Mouse (Mus musculus) retina, embryonic 14.5 days (tissue): ENCODE measurements around the gene Slc46a3.
A peak's percentile ranks its signal among the peaks of the same experiment; 100 is the strongest.

Experiments
- DNase-seq: peaks from one replicate; pipeline ENCODE4 v3.0.0-alpha.2; 2015; ENCODE audit warnings: low spot score

The Slc46a3 gene

DNA sequence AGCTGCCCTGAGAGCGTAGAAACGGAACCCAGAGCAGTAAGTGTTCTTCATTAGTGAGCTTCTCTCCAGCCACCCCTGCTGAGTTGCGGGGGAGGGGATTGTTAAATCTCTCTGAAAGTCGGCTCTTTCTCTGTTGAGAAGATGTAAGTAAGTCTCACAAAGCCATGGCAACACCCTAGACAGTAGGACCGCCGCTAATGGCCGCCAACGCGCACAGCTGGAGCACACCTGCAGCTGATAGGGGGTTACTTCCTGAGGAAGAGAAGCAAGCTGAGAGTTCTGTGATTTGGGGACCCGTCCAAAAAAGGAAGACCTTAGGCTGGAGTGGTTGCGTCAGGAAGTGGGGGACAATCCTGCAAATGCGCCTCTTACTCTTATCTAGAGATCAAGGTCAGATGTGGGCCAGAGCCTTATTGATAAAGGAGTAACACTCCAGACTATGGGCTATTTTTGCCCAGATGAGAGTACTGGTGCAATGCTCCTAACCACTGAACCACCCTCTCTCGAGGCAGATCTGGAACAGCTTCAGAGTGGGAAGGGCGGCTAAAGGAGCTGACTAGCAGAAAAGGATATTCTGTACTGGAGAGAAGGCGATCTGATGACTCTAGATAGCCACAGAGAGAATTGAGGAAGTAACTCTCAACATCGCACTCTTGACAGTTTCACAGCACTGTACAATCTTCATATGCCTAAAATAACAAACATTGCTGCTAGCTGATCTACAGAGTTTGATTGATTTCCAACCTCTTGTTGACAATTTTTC, 1.0 kb upstream of the Slc46a3 start:
- peak; percentile 26 for DNase-seq

DNA sequence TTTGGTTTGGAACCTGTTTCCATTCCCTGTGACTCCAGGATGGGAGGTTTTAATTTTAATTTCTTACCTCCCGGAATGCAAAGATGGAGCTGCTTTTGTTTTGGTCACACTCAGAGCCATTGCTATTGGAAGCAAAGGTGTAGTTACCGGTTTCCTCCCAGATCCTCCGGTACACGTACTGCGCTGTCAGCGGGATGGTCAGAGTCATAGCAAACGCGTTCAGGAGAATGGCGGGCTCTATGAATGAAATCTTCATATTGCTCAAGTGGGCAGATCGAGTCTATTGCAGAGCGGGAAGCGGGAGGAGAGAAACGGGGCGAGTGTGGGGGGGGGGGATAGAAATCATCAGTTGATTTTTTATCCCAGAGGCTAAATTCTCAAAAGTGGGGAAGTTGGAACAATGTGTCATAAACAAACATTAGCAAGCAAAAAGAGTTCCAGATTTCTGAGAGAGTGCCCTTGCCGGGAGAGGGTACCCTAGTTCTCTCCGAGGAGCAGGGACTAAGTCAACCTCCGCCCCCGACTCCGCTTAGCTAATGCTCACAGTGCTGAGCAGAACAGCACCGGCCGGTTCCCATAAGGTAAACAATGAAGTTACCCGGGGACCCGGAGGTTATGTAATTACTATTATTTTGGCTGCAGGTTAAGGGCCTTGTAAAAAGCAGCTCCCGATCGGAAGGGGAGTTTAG, 705 bp downstream of the Slc46a3 start:
- DNase-seq: peak; percentile 18

DNA sequence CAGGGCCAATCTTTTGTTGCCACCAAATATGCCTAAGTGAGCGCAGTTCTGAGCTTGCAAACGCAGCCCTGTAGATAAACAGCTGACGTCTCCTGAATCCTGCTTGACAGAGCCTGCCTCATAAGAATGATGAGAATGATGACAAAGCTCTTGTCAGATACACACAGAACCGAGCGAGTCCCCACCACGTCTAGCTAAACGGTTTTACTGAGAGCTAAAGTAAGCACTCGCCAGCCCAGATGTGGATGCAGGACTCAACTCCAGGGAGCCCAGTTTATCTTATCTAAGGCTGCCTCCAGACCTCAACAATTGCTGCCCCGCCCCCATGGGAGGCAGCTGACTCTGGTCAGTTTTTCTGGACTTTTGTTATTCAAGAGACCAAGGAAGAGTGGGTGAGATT, 1.5 kb downstream of the Slc46a3 start:
- DNase-seq: no peak

DNA sequence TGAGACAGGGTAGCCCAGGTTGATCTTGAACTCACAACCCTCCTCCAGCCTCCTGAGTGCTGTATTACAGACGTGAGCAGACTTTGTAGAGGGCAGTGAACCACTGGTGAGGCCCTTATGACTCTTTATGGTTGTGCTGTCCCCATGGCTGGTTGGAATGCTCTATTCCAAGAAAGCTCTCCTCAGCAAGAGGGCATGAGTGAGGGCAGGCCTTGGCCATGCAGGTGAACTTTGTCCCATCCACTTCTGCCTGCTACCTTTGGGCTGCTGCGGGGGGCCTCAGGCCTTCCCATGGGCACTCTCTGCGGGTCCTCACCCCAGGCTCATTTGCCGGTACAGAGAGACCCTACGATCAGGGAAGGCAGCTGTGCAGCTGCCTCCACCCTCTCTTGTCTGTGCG, 1.9 kb downstream of the Slc46a3 start:
- no peak for DNase-seq

DNA sequence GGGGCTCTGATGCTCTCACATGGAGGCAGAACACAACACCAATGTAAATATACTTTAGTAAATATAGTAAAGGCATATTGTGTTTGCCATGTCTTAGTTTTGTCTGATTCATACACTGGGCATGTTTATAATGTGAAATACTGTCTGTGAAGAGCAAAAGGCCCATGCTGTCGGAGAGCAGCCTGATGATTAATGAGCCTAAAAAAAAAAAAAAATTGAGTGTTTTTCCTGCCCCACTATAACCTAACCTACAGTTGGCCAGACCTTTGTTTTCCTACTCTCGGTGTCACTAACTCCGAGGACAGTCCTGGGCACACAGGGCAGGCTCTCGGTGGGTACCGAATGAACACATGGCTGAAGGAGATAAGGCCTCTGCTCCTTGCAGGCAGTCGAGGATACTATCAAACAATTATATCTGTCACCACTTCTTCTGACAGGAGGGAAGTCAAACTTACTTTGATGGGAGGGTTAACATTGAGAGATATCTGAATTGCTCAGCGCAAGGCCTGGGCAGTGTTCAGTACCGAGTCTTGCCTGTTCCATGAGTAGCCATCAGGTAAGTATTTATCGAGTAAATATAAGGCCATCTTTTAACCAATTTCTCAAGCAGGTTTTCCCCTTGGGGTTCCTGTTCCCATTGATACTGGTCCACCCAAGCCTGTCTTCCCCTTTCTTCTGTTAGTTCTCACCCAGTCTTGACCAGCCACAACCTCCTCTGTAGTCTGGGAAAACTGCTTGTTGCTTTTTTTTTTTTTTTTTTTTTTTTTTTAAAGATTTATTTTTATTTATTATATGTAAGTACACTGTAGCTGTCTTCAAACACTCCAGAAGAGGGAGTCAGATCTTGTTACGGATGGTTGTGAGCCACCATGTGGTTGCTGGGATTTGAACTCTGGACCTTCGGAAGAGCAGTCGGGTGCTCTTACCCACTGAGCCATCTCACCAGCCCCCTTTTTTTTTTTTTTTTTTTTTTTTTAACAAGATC, 6.0 kb downstream of the Slc46a3 start:
- DNase-seq: no peak

DNA sequence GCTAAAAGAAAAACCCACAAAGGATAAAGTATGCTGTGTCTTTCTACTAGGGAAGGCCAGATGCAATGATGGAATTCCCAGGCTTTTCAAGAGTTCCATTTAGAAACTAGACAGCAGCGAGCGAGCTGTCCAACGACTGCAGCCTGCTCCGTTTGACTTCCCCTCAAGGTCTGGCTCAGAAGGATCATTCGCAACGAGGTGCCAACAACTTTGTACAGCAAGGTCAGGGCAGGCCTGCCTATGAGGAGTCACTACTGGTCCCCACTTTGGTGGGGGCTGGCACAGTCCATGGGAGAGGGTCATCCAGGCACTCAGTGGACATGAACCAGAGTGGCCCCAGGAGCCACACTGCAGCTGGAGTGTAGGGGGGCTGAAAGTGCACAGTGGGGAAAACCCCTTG, 11.0 kb downstream of the Slc46a3 start:
- no peak for DNase-seq

DNA sequence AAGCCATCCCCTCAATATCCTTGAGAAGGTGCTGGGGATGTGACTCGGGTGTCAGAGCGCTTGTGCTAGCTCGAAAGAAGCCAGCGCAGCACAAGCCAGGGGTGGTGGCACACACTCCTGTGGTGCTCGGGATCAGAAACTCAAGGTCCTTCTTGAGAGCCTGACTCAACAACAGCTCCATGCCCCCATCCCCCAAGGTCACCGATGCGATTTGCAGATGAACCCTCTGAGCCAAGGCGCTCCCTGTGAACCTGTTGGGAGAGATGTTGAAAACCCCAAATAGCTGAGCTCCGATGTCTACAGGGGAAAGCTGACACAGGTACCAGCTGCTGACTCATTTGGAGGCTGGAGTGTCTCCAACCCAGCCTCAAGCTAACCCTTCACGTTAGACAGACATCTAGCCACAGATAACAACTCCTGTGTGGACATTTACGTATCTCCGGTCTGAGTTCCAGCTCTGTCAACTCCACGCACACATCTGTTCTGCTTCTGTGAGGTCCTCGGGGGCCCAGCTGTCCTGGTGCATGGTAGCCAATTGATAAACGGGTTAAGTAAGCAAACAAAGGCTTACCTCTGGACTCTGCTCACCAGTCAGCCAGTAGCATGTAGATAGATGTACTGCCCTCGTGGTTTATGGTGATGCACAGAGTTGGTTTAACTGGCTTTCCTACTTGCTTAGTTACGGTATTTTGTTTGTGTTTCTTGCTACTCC, 14.5 kb downstream of the Slc46a3 start:
- no peak for DNase-seq

DNA sequence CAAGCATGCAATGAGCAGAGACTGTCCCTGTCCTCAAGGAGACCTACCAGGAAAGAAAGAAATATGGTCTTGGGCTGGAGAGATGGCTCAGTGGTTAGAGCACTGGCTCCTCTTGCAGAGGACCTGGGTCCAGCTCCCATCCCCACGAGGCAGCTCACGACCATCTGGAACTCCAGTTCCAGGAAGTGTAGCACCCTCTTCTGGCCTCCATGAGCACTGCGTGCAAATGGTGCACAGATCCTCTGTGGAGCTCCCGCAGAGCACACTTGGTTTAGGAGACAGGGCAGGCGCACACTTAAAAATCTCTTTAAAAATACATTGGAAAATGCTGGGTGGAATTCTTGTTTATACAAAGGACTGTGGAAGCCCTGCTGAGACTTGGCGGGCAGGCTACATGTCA, 17.1 kb downstream of the Slc46a3 start:
- peak; percentile 9 for DNase-seq

DNA sequence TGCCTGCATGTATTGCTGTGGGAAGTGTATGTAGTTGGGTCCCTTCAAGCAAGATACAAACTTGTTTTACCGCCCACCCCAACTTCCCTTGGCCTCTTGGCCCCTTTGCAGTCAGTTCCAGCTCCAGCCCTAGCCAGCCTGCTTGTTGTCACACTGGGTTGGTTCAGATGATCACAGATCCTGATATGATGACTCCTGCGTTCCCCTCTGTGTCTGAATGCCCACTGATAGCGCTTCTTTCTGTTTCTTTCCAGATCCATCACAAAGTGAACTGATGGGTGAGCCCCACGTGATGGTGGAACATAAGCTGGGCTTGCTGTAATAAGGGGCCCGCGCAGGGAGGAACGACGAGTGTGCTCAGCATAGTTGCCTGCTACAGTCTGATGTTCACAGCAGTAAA, 19.4 kb downstream of the Slc46a3 start:
- no peak for DNase-seq

DNA sequence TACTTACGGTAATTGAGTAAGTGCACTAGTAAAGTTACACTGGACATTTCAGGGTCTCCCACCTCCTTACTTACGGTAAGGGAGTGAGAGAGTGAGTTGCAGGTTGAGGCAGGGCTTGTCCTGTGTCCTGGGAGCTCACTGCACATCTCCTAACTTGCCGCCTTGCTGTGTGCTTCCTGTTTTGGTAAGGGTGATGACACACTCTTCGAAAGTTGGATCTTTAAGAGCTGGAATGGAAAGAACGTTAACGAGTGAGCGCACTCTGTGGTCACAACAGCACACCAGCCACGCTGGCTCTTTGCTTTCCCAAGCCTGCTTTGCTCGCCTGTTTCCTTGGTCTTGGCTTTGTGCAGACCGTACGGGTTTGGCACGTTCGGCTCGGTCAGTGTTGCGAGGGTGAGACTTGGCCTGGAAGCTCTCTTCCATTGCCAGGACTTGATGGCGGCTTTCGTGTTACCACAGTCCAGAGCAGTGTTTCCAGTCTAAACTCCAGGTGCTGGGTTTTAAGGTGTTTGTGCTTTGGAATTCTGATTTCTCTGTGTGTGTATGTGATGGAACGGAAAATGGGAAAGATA, 20.0 kb downstream of the Slc46a3 start:
- no peak for DNase-seq

DNA sequence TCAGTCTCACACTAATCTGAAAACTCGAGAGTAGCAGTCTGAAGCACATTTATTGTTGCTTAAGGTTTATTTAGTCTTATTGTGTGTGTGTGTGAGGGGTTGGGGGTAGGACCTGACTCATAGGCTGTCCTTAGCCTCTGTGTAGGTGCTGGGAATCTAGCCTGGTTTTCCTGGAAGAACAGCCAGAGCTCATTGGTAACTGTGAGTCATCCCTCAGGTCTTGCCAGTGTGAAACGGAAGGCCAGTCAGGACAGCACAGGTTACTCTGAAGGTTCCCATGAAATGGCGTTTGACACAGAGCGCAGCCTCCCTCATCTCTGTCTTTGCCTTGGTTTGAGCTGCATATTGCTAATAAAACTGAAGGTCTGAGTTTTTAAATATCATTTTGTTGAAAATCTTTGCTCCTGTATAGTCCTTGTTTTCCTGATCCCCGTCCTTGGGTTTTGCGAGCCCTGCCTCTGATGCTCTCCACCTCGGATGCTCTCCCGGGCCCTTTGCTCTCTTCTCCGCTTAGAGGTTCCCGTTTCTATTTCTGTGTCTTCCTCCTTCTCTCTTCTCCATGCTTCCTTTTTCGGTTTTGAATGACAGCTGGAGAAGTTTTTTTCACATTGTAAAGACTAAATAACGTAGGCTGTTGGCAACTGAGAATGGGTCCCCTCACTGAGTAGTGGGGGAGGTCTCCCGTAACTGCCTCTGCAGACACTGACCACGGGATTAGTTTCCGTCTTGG, 23.4 kb downstream of the Slc46a3 start:
- DNase-seq: no peak

DNA sequence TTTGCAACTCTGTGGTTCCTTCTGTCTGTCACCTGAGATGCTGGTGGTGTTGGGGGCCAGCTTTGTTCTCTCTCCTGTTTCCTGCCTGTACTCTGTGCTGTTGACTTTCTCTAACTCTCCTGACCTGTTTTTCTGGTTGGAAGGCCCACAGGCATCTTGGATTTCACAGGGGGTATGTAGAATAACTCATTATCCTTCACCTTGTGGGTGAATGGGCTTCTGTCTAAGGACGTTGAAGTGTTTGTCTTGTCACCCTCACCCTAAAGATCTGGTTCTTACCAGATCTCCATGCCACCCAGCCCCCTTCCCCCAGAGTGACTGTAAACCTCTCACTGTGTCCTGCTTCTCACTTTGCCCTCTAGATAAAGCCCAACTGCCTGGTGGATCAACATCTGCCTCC, 24.3 kb downstream of the Slc46a3 start:
- no peak for DNase-seq

DNA sequence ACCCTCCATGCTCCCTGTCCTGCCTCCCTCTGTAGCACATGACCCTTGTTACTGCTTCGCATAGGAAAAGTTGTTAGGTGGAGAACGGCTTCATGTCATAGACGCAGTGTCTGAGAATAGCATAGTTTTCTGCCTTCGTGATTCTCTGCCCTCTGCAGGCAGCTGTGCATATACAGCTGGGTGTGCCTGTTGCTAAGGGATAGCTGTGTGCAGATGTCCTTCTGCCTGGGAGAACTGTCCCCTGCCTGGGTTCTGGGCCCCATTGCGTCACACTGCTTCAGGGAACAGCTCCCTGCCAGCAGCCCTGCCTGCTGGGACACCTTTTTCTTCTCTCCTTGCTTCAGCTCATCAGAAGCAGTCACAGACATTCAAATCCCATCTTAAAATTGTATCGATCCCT, 25.0 kb downstream of the Slc46a3 start:
- DNase-seq: no peak

DNA sequence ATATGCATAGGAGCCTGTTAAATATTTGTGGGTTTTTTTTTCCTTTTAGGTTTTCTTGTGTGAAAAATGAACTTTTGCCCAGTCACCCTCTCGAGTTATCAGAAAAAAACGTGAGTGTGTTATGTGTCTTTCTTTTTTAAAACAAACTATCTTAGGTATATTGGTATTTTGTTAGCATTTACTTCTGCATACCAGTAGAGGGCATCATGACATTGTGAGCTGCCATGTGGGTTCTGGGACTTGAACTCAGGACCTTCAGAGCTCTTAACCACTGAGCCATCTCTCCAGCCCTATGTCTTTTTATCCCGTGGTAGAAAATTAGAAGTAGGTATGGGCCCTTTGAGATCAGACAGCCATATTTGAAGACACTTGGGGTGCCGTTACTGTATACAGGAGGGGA, 25.9 kb downstream of the Slc46a3 start:
- no peak for DNase-seq

DNA sequence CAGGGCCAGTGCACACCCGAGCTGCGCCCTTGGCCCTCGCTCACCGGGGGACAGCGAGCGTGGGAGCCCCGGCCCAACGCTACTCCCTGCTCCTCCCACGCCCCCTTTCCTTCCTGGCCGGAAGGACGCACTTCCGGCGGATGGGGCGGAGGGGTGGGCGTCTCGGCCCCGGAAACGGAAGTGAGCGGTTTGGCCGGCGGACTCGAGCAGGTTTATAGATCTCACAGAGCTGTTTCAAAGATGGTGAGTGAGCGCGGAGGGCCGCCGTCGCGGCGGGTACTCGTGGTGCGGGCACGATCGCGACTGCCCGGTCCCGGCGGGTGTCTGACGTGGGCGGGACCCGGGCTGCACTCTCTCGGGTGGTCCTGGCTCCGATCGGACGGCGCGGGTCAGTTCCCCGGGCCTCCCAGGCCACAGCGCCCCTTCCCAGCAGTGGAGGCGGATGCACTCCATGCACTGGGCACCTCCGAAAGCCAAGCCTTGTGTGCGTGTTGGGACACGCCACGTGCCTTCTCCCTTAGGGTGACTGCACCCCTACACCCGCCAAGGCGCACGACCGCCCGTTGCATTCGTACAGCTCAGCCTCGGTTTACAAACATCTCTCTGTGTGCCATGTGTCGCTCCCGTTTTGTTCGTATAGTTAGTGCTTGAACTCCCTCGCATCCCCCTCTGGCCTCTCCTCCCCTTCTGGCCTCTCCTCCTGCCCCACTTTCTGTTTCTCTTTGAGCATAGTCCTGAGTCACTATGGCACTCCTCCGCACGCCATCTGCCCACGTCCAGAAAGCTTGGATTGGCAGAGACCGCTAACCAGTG, 34.0 kb downstream of the Slc46a3 start, which contains the start of gene Pomp:
TSS of gene Pomp (plus strand) at position 13 of the 813 bp plus-strand sequence.
- DNase-seq: peak; percentile 90

DNA sequence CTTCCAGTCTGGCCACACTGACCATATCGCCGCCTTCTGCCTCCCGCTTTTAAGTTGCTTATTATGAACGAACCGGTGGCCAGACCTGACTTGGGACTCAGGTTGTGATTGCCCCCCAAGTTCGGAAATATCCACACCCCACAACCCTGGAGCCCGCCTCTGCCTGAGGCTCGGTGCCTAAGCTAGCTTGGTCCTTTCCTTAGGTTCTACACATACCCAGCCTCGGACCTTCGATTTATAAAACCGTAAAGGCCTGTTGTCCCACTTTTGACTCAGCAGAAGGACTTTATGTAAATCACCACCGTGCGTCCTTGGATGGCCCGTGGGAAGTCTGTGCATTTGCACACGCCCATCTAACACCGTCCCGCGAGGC, 34.6 kb downstream of the Slc46a3 start:
- DNase-seq: no peak

DNA sequence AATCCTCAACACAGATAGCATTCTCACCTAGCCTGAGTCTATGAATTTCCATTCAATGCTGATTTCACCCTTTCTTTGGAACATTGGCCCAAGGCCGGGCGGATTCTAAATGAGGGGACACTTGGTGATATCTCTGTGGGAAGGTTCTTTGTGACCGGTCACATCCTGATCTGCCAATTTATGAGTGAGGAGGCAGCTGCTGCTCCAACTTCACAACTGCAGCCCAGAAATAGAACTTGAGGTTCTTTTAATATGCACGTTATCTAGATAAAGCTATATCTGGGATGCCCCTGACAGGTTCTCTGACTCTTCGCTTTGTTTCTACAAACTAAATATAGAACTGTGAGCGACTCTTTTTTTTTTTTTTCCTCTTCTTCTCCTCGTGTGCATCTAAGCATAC, 44.4 kb downstream of the Slc46a3 start:
- DNase-seq: no peak

DNA sequence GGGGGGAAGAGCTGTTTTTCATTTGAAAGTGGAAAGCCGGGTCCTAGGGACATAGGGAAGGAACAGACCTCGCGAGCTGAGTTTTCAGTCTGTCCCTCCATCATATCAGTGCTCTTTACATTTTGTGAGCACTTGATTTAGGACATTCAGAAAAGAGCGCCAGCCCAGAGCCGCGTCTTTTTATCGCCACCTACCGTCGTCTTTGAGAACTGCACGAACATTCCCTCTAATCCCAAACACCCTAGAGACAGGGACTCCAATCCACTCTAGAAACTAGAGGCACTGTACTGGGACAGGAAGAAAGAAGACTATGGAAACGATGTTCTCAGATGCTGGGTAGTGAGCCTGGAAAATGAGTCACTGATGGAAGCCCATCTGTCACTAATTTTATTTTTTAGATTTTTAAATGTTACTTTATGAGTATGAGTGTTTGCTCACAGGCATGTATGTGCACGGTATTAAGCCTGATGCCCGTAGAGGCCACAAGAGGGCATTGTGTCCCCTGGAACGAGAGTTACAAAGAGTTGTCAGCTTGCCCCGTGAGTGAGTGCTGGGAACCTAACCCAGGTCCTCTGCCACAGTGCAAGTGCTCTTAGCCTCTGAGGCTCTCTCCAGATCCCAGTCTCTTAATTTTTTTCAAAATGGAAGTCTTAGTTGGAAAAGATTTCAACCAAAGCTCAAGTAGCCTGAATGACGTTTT, 46.3 kb downstream of the Slc46a3 start:
- peak; percentile 92 for DNase-seq

DNA sequence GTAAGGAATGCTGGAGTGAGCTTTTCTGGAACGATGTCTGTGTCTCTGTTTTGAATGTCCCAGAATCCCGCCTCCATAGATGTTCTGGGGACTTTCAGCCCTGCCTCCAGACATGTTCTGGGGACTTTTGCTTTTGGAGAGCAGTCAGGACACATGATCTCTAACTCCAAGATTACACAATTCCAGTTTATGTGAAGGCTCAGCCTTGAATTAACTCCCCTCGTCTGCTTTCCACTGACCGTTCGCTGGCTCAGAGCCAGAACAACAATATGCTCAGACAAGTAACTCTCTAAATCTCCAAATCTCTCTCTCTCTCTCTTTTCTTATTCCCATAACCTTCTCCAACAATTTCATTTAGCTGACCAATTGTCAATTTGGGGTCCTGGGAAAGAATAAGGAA, 47.3 kb downstream of the Slc46a3 start:
- DNase-seq: no peak
